Mouse (Mus musculus): ENCODE measurements around the gene Rbfox2. TPM values are rescaled to one million over a fixed set of nuclear protein-coding genes. Genes with fewer than 3 reads are reported as not detected.

The Rbfox2 gene
- polyA plus RNA-seq, 1 experiment from 2014 or later, result 78.4 TPM

- no peaks in the 10 kb centered on the region for H3K9me3 ChIP-seq
- no peak overlapping the region for H3K9ac ChIP-seq (replicated peaks)
- no peak overlapping the region for H3K4me3 ChIP-seq (replicated peaks)
- 81% methylated on average over 12 of the region's 12 CpGs for WGBS
- no peak for ATAC-seq (ENCODE audit: insufficient number of reproducible peaks, insufficient read depth, low FRiP score, low TSS enrichment, low read depth)
- no peaks in the 10 kb centered on the region for H3K36me3 ChIP-seq
- peaks cover 10% of the 10 kb centered on the region; the same call in 1 of the 2 replicates for H3K4me1 ChIP-seq (replicated peaks)
- no peak overlapping the region for H3K27ac ChIP-seq
- H3K4me2 ChIP-seq, result no peak overlapping the region
- H3K27me3 ChIP-seq, result no peaks in the 10 kb centered on the region
These were observed 22.9 kb upstream of the Rbfox2 start for GRCm38 (mm10) chr15:77329681-77330180.

- H3K36me3 ChIP-seq, result no peaks in the 10 kb centered on the region
- no peak overlapping the region for H3K9ac ChIP-seq (replicated peaks)
- peaks cover 6% of the 10 kb centered on the region; the same call in 1 of the 2 replicates for H3K4me1 ChIP-seq (replicated peaks)
- H3K4me2 ChIP-seq, result no peak overlapping the region
- no peaks in the 10 kb centered on the region for H3K27me3 ChIP-seq
- no peak for ATAC-seq (ENCODE audit: insufficient number of reproducible peaks, insufficient read depth, low FRiP score, low TSS enrichment, low read depth)
- no peaks in the 10 kb centered on the region for H3K9me3 ChIP-seq
- no peak overlapping the region for H3K4me3 ChIP-seq (replicated peaks)
- WGBS, result 94% methylated on average over 4 of the region's 4 CpGs
- no peak overlapping the region for H3K27ac ChIP-seq
These were observed 19.6 kb upstream of the Rbfox2 start for GRCm38 (mm10) chr15:77326361-77326760.

- Histone ChIP-seq H3K27ac (no peak overlapping the region), H3K9ac (replicated peaks) (no peak overlapping the region), H3K4me1 (replicated peaks) (no peaks in the 10 kb centered on the region), H3K36me3 (no peaks in the 10 kb centered on the region), H3K4me3 (replicated peaks) (no peak overlapping the region), H3K9me3 (no peaks in the 10 kb centered on the region), H3K4me2 (no peak overlapping the region), H3K27me3 (no peaks in the 10 kb centered on the region)
- ATAC-seq (ENCODE audit: insufficient number of reproducible peaks, insufficient read depth, low FRiP score, low TSS enrichment, low read depth), result no peak
- WGBS, result 91% methylated on average over 11 of the region's 11 CpGs
These were observed 17.6 kb upstream of the Rbfox2 start for GRCm38 (mm10) chr15:77324426-77324825.

- Histone ChIP-seq H3K4me1 (replicated peaks) (no peaks in the 10 kb centered on the region), H3K36me3 (no peaks in the 10 kb centered on the region), H3K4me3 (replicated peaks) (no peak overlapping the region), H3K9me3 (no peaks in the 10 kb centered on the region), H3K9ac (replicated peaks) (no peak overlapping the region), H3K27ac (no peak overlapping the region), H3K4me2 (no peak overlapping the region), H3K27me3 (no peaks in the 10 kb centered on the region)
- ATAC-seq (ENCODE audit: insufficient number of reproducible peaks, insufficient read depth, low FRiP score, low TSS enrichment, low read depth), result no peak
- WGBS, result 82% methylated on average over 10 of the region's 10 CpGs
These were observed 16.4 kb upstream of the Rbfox2 start for GRCm38 (mm10) chr15:77323226-77323625.

DNA sequence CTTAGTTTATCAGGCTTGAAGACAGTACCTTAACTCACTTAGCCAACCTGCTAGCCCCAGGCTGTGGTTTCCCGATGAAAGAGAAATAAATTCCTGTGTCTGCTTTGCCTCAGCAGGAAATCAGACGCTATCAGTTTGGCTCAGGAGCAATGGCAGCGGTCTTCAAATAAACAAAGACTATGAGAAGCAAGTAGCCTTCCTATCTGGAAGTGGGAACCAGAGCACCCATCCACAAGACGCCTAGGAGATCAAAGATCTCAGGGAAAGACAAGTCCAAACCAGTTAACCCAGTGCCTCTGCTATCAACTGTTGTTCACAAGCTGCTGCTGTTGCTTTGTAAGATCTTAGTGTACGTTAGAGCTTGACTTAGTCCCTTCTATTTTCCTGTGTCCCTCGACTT lies 6.9 kb upstream of the Rbfox2 start:
- 20% methylated on average over 6 of the region's 6 CpGs for WGBS
- H3K9ac ChIP-seq (replicated peaks), result peak overlapping the region; percentile 40; the same call in 1 of the 2 replicates
- H3K27me3 ChIP-seq, result no peaks in the 10 kb centered on the region
- no peaks in the 10 kb centered on the region for H3K36me3 ChIP-seq
- 0 out of 2 replicates have a peak overlapping the region, but pooled peaks have one; percentile 1 for H3K27ac ChIP-seq
- no peaks in the 10 kb centered on the region for H3K9me3 ChIP-seq
- H3K4me2 ChIP-seq, result no peak overlapping the region
- ATAC-seq (ENCODE audit: insufficient number of reproducible peaks, insufficient read depth, low FRiP score, low TSS enrichment, low read depth), result no peak
- no peak overlapping the region for H3K4me3 ChIP-seq (replicated peaks)
- H3K4me1 ChIP-seq (replicated peaks), result peaks cover 22% of the 10 kb centered on the region

GRCm38 (mm10) chr15:77312796-77313195 lies 6.0 kb upstream of the Rbfox2 start:
- no peaks in the 10 kb centered on the region for H3K9me3 ChIP-seq
- peaks cover 22% of the 10 kb centered on the region for H3K4me1 ChIP-seq (replicated peaks)
- no peaks in the 10 kb centered on the region for H3K27me3 ChIP-seq
- H3K4me3 ChIP-seq (replicated peaks), result no peak overlapping the region
- ATAC-seq (ENCODE audit: insufficient number of reproducible peaks, insufficient read depth, low FRiP score, low TSS enrichment, low read depth), result no peak
- H3K27ac ChIP-seq, result no peak overlapping the region
- H3K4me2 ChIP-seq, result no peak overlapping the region
- H3K9ac ChIP-seq (replicated peaks), result no peak overlapping the region
- 98% methylated on average over 7 of the region's 7 CpGs for WGBS
- H3K36me3 ChIP-seq, result no peaks in the 10 kb centered on the region

GRCm38 (mm10) chr15:77307767-77308495 lies 1.1 kb upstream of the Rbfox2 start:
- 75% methylated on average over 4 of the region's 4 CpGs for WGBS
- peaks cover 21% of the 10 kb centered on the region for H3K4me1 ChIP-seq (replicated peaks)
- no peak for ATAC-seq (ENCODE audit: insufficient number of reproducible peaks, insufficient read depth, low FRiP score, low TSS enrichment, low read depth)
- no peak overlapping the region for H3K9ac ChIP-seq (replicated peaks)
- H3K4me3 ChIP-seq (replicated peaks), result no peak overlapping the region
- H3K27ac ChIP-seq, result no peak overlapping the region
- no peak overlapping the region for H3K4me2 ChIP-seq
- H3K27me3 ChIP-seq, result no peaks in the 10 kb centered on the region
- no peaks in the 10 kb centered on the region for H3K9me3 ChIP-seq
- H3K36me3 ChIP-seq, result no peaks in the 10 kb centered on the region

DNA sequence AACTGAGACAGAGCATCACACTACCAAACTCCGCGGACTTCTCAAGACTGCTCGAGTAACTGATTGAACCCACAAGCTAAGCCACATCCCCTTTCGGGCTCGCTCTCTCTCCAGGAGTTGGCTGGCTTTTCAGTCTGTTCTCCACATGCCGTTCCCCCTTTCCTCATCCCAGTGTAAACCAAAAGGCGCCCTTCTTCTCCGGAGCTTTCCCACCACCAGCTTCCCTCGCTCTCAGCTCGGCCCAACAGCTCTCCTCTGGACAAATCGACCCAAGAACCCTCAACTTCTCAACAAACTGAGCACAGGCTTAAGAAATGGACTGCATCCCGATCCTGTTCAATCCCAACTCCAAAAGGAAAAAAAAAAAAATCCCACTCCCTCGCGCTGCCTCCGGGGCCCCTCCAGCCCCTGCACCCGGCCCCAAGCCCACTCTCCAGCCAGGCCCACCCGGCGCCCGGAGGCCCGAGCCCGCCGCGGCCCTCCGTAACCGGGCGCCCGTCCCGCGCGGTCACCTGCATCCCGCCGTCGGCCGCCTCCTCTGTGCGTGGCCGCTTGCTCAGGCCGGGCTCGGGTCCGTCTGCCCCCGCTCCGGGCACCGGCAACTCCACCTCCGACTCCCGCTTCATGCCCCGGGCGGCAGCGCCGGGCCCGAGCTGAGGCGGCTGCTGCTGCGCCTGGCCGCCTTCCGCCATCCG lies 805 bp downstream of the Rbfox2 start:
- H3K36me3 ChIP-seq, result 0 out of 2 replicates have a peak, but pooled peaks cover 7% of the 10 kb centered on the region
- WGBS, result under 1% methylated on average over 49 of the region's 54 CpGs
- H3K27me3 ChIP-seq, result no peaks in the 10 kb centered on the region
- H3K4me1 ChIP-seq (replicated peaks), result peaks cover 40% of the 10 kb centered on the region
- peak overlapping the region; percentile 99 for H3K9ac ChIP-seq (replicated peaks)
- peak overlapping the region; percentile 78 for H3K4me2 ChIP-seq
- no peaks in the 10 kb centered on the region for H3K9me3 ChIP-seq
- peak overlapping the region; percentile 100 for H3K27ac ChIP-seq
- ATAC-seq (ENCODE audit: insufficient number of reproducible peaks, insufficient read depth, low FRiP score, low TSS enrichment, low read depth), result peak; percentile 38
- peak overlapping the region; percentile 97 for H3K4me3 ChIP-seq (replicated peaks)

DNA sequence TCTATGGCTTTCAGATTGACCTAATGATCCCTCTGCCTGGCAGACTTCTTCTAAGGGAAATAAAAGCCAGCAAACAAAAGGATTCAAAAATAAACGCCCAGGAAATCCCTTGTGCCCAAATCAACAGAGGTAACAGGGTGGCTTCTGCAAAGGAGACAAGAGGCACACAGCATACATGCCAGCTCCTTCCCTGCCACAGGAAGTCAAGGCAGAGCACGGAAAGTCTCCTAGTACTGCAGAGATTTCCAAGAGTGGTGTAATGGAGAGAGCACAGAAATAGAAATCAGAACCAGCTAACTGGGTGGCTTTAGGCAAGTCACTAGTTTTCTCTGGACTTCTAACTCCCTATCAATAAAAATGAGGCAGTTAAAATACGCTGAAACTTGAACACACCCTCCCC lies 1.8 kb downstream of the Rbfox2 start:
- Histone ChIP-seq H3K4me3 (replicated peaks) (peak overlapping the region; percentile 97), H3K4me1 (replicated peaks) (peaks cover 51% of the 10 kb centered on the region), H3K27me3 (no peaks in the 10 kb centered on the region), H3K9ac (replicated peaks) (peak overlapping the region; percentile 99), H3K36me3 (0 out of 2 replicates have a peak, but pooled peaks cover 8% of the 10 kb centered on the region), H3K4me2 (peak overlapping the region; percentile 78), H3K9me3 (no peaks in the 10 kb centered on the region), H3K27ac (peak overlapping the region; percentile 100)
- 13% methylated on average over 3 of the region's 3 CpGs for WGBS
- no peak for ATAC-seq (ENCODE audit: insufficient number of reproducible peaks, insufficient read depth, low FRiP score, low TSS enrichment, low read depth)

DNA sequence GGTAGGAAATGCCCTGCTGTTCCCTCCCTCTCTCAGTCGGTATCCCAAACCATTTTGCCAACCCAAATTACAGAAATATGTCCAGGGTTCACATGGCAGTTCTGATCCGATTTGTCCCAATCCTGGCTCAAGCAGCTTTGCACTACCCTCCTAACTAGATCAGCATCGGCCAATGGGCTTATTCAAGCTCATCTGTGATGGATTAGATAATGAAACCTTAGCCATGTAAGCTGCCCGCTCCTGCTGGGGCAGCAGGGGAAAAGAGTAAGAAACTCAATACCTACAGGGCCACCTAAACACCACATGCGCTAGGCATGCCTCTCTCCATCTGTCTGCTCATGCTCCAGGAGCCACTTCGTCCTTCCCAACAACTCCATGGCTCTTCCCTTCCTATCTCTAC lies 5.7 kb downstream of the Rbfox2 start:
- Histone ChIP-seq H3K4me1 (replicated peaks) (peaks cover 87% of the 10 kb centered on the region), H3K9me3 (no peaks in the 10 kb centered on the region), H3K4me3 (replicated peaks) (no peak overlapping the region), H3K9ac (replicated peaks) (no peak overlapping the region), H3K27me3 (no peaks in the 10 kb centered on the region), H3K4me2 (peak overlapping the region; percentile 13), H3K27ac (peak overlapping the region; percentile 24; the same call in 1 of the 2 replicates), H3K36me3 (0 out of 2 replicates have a peak, but pooled peaks cover 8% of the 10 kb centered on the region)
- ATAC-seq (ENCODE audit: insufficient number of reproducible peaks, insufficient read depth, low FRiP score, low TSS enrichment, low read depth), result no peak
- WGBS, result 25% methylated on average over 6 of the region's 6 CpGs

- peaks cover 91% of the 10 kb centered on the region for H3K4me1 ChIP-seq (replicated peaks)
- peak overlapping the region; percentile 40 for H3K4me2 ChIP-seq
- peak overlapping the region; percentile 87 for H3K27ac ChIP-seq
- no peak overlapping the region for H3K4me3 ChIP-seq (replicated peaks)
- peak; percentile 71; the same call in 1 of the 2 replicates for ATAC-seq (ENCODE audit: insufficient number of reproducible peaks, insufficient read depth, low FRiP score, low TSS enrichment, low read depth)
- H3K9me3 ChIP-seq, result no peaks in the 10 kb centered on the region
- H3K9ac ChIP-seq (replicated peaks), result no peak overlapping the region
- 10% methylated on average over 3 of the region's 3 CpGs for WGBS
- 0 out of 2 replicates have a peak, but pooled peaks cover 8% of the 10 kb centered on the region for H3K36me3 ChIP-seq
- H3K27me3 ChIP-seq, result no peaks in the 10 kb centered on the region
These were observed 8.2 kb downstream of the Rbfox2 start for GRCm38 (mm10) chr15:77298564-77298963.
